Mouse (Mus musculus): ENCODE results near the gene Sept8.

DNA sequence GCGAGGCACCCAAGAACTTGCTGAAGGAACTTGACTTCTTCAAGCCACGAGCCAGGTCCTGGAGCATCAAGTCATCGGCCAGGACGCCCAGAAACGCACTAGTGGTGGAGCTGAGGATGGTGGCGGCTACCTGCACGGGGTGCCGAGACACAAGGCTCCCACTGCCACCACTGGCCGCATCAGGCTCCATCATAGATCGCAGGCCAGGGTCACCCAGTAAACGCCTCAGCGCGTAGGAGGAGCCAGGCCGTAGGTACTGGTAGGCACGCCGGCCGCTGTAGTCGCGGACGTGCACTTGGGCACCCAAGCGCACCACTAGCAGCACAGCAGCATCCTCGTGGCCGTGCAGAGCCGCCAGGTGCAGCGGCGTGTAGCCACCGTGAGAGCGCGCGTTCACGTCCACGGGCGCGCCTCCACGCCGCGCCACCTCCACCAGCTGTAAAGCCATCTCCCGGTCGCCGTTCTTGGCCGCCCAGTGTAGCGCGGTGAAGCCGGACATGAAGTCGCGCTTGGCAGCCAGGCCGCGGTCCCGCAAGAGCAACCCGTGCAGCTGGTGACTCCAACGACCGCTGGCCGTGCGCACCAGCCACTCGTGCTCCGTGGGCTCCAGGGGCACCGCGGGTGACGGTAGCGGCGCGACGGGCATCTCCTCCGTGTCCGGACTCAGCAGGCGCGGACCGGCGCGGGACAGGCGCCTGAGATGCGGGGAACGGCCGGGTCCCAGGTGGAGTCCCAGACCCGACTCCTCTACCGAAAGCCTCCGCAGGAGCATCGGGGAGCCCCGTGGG, 40.5 kb upstream of the Sept8 start:
- TF ChIP-seq USF1 (IDR thresholded peaks at IDR 0.05; ENCODE audit: low read depth) (no peak), POLR2A (IDR thresholded peaks at IDR 0.05; ENCODE audit: insufficient read length, low read depth) (no peak), MYOG (IDR thresholded peaks at IDR 0.05; ENCODE audit: control insufficient read depth in 1 of 3, insufficient read depth in 1 of 3, insufficient read length in 2 of 3, low read depth in 2 of 3) (no peak), CEBPB (IDR thresholded peaks at IDR 0.05; ENCODE audit: insufficient read depth, poor library complexity, severe bottlenecking) (no peak), MAX (IDR thresholded peaks at IDR 0.05; ENCODE audit: low read depth) (no peak), REST (IDR thresholded peaks at IDR 0.05; ENCODE audit: insufficient read depth, insufficient read length) (no peak), MYOD1 (IDR thresholded peaks at IDR 0.05; ENCODE audit: control insufficient read depth in 1 of 3, insufficient read length in 2 of 3, low read depth in 2 of 3) (no peak), POLR2AphosphoS2 (IDR thresholded peaks at IDR 0.05; ENCODE audit: insufficient read length, low read depth) (no peak), TCF12 (IDR thresholded peaks at IDR 0.05; ENCODE audit: insufficient read depth, poor library complexity, severe bottlenecking) (no peak)

All from myocyte (in vitro differentiated cells).